Mouse (Mus musculus): ENCODE results near the gene Ppp1cb.

The Ppp1cb gene

GRCm38 (mm10) chr5:32441992-32442575, 16.6 kb upstream of the Ppp1cb start:
- in situ Hi-C loops (cut with MboI, MseI), result no loop called here

- in situ Hi-C loops (cut with MboI, MseI), result no loop called here
Observed at GRCm38 (mm10) chr5:32443906-32444305, 14.7 kb upstream of the Ppp1cb start.

GRCm38 (mm10) chr5:32445287-32445921, 13.2 kb upstream of the Ppp1cb start:
- in situ Hi-C loops (cut with MboI, MseI), result no loop called here

- in situ Hi-C loops (cut with MboI, MseI), result no loop called here
Observed at GRCm38 (mm10) chr5:32446394-32446793, 12.2 kb upstream of the Ppp1cb start.

- in situ Hi-C loops (cut with MboI, MseI), result no loop called here
Observed at GRCm38 (mm10) chr5:32446810-32447209, 11.8 kb upstream of the Ppp1cb start.

GRCm38 (mm10) chr5:32459251-32459881, 723 bp downstream of the Ppp1cb start:
- in situ Hi-C loops (cut with MboI, MseI), result loop anchor here (25.0 kb wide), 1 partner anchor 1247 kb away; the partner anchor contains the start of genes Ppm1g and Zfp513

GRCm38 (mm10) chr5:32459882-32460751, 1.5 kb downstream of the Ppp1cb start:
- in situ Hi-C loops (cut with MboI, MseI), result loop anchor here (25.0 kb wide), 1 partner anchor 1248 kb away; the partner anchor contains the start of genes Ppm1g and Zfp513

- in situ Hi-C loops (cut with MboI, MseI), result loop anchor here (25.0 kb wide), 1 partner anchor 1249 kb away; the partner anchor contains the start of genes Ppm1g and Zfp513
Observed at GRCm38 (mm10) chr5:32460973-32461372, 2.3 kb downstream of the Ppp1cb start.

- in situ Hi-C loops (cut with MboI, MseI), result loop anchor here (25.0 kb wide), 1 partner anchor 1260 kb away; the partner anchor contains the start of genes Ppm1g and Zfp513
Observed at GRCm38 (mm10) chr5:32472332-32473028, 13.8 kb downstream of the Ppp1cb start.

- in situ Hi-C loops (cut with MboI, MseI), result loop anchor here (25.0 kb wide), 1 partner anchor 1261 kb away; the partner anchor contains the start of genes Ppm1g and Zfp513
Observed at GRCm38 (mm10) chr5:32473029-32473352, 14.3 kb downstream of the Ppp1cb start.

GRCm38 (mm10) chr5:32476501-32476900, 17.9 kb downstream of the Ppp1cb start:
- in situ Hi-C loops (cut with MboI, MseI), result no loop called here

GRCm38 (mm10) chr5:32478972-32479371, 20.3 kb downstream of the Ppp1cb start:
- in situ Hi-C loops (cut with MboI, MseI), result no loop called here

GRCm38 (mm10) chr5:32485430-32485829, 26.8 kb downstream of the Ppp1cb start:
- in situ Hi-C loops (cut with MboI, MseI), result no loop called here

- in situ Hi-C loops (cut with MboI, MseI), result no loop called here
Observed at GRCm38 (mm10) chr5:32488044-32488443, 29.4 kb downstream of the Ppp1cb start.

GRCm38 (mm10) chr5:32494084-32494700, 35.5 kb downstream of the Ppp1cb start:
- in situ Hi-C loops (cut with MboI, MseI), result no loop called here

- in situ Hi-C loops (cut with MboI, MseI), result no loop called here
Observed at GRCm38 (mm10) chr5:32508766-32509165, 50.1 kb downstream of the Ppp1cb start.

- in situ Hi-C loops (cut with MboI, MseI), result no loop called here
Observed at GRCm38 (mm10) chr5:32520381-32520780, 61.7 kb downstream of the Ppp1cb start.

GRCm38 (mm10) chr5:32549449-32549848, 90.8 kb downstream of the Ppp1cb start:
- in situ Hi-C loops (cut with MboI, MseI), result no loop called here

- in situ Hi-C loops (cut with MboI, MseI), result no loop called here
Observed at GRCm38 (mm10) chr5:32564697-32565096, 106.1 kb downstream of the Ppp1cb start.

Data from regulatory T cell (primary cell).